Mouse (Mus musculus): ENCODE results near the gene Mtif2.

The Mtif2 gene

GRCm38 (mm10) chr11:29548504-29549424 is 22.6 kb downstream of the Mtif2 start:
- peak in 1 of 2 experiments; percentile 68 for DNase-seq (ENCODE audit: inconsistent age in 2 of 2, low spot score in 1 of 2)

GRCm38 (mm10) chr11:29549425-29549778 is 23.2 kb downstream of the Mtif2 start:
- DNase-seq (ENCODE audit: inconsistent age in 2 of 2, low spot score in 1 of 2): no peak

DNA sequence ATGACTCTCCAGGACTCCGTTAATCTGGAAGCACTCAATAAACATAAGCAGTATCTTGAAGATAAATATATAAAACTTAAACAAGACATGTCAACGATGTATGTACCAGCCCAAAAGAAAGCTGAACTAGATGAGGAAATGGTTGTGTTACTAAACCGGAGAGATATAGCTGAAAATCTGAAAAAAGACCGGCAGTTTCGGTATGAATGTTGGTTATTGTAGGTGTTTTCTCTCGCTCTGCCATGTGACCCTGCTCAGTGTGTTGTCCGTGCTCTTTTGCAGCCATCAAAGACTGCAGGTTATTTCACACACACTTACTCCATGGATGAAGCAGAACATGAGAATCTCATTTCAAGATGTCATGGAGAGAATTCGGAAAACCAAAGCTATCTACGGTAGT is 34.2 kb downstream of the Mtif2 start:
- no peak for DNase-seq (ENCODE audit: inconsistent age in 2 of 2, low spot score in 1 of 2)

DNA sequence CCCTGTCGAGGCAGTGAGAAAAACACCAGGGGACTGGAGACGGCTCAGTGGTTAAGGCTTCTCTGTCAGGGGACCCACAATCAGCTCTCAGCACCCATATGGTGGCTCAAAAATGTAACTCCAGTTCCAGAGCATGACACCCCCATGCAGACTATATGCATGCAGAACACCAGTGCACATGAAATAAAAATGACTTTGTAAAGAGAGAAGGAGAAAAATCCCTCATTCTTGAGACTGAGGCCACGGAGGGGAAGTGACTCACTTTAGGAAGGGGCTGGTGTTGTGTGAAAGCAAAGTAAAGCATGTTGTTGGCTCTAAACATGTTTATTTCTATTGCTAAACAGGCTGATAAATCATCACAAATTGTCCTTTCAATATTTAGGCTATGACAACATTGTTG is 34.8 kb downstream of the Mtif2 start:
- no peak for DNase-seq (ENCODE audit: inconsistent age in 2 of 2, low spot score in 1 of 2)

GRCm38 (mm10) chr11:29563406-29563805 is 37.2 kb downstream of the Mtif2 start:
- no peak for DNase-seq (ENCODE audit: inconsistent age in 2 of 2, low spot score in 1 of 2)

GRCm38 (mm10) chr11:29571536-29571935 is 45.3 kb downstream of the Mtif2 start:
- no peak for DNase-seq (ENCODE audit: inconsistent age in 2 of 2, low spot score in 1 of 2)

- DNase-seq (ENCODE audit: inconsistent age in 2 of 2, low spot score in 1 of 2): no peak
Observed at GRCm38 (mm10) chr11:29572656-29573055, 46.4 kb downstream of the Mtif2 start.

GRCm38 (mm10) chr11:29579610-29580009 is 53.4 kb downstream of the Mtif2 start:
- peak in 1 of 2 experiments; percentile 68 for DNase-seq (ENCODE audit: inconsistent age in 2 of 2, low spot score in 1 of 2)
